Mouse (Mus musculus) NIH3T3 (cell line): Measurements from ENCODE around the gene Dusp16.

Experiments used
- DNase-seq: peaks from one replicate; pipeline ENCODE4 v3.0.0-alpha.2; 2012; ENCODE audit warnings: low read depth

The Dusp16 gene

DNA sequence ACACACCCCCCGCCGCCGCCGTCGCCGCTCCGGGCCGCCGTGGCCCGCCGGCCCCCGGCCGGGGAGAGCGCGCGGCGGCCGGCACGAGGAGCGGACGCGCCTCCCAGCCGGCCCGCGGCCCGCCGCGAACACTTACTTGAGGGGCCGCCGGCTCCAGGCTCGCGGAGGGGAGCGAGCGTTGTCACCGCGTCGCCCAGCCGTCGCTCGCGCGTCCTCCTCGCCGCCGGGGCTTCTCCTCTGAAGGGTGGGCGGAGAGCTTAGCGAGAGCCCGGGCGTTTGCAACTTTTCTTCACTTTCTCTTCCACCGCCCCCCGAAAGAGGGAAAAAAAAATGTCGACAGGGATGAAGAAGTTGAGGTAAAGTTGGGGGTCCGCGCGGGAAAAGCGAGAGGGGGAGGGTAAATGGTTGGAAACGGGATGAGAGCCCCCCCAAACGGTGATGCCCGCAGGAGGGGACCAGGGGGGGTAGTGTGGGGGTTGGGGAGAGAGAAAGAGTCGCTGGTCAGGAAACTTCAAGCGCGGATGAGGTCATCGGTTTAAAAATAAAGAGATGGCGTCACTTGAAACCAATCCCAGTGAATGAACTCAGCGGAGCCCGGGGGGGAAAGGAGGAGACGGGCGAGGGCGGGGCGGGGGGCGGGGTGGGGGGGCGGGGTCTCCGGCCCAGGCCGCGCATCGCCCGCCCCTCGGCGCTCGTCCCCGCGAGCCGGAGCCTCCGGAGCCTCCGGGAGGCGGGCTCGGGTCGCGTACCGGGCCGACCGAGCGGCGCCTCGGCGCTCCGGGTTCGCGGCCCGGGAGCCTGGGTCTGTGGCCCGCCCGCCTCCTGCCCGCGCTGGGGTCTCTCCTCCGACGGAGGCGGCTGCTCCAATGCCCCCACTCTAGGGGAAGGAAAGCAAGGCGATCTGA lies at the start of gene Dusp16:
Gene Dusp16 (minus strand): TSS at position 485 of the 905 bp plus-strand sequence.
- DNase-seq = peak; percentile 99

DNA sequence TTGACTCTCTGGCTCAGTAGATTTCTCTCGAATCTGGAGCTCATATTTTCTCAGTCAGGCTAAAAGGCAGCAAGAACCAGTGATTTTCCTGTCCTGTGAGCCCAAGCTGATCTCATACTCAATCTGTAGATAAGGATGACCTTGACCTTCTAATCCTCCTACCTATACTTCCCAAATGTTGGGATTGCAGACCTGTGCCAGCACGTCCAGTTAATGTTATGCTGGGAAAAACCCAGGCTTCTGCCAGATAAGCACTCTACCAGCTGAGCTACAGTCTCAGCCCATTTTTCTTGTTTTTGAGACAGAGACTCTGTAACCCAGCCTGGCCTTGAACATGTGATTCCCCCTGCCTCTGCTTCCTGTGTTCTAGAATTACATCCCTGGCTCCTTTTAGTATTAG lies 47.9 kb upstream of the Dusp16 start:
- DNase-seq = no peak

DNA sequence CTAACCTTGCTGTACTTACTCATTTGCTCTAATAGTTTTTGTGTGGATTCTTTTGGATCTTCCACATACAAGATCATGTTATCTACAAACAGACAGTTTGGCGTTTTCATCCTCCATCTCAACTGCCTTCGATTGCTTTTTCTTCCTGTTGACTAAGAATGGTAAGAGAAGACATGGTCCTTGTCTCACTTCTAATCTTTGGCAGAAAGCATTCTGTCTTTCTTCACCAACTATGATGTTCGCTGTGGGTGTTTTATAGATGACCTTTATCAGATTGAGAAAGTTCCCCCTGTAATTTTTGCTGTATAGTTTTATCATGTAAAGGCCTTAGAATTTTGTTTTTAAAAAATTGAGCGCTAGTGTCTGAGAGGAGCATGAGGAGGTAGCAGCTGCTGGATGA lies 45.7 kb upstream of the Dusp16 start:
- DNase-seq = no peak

DNA sequence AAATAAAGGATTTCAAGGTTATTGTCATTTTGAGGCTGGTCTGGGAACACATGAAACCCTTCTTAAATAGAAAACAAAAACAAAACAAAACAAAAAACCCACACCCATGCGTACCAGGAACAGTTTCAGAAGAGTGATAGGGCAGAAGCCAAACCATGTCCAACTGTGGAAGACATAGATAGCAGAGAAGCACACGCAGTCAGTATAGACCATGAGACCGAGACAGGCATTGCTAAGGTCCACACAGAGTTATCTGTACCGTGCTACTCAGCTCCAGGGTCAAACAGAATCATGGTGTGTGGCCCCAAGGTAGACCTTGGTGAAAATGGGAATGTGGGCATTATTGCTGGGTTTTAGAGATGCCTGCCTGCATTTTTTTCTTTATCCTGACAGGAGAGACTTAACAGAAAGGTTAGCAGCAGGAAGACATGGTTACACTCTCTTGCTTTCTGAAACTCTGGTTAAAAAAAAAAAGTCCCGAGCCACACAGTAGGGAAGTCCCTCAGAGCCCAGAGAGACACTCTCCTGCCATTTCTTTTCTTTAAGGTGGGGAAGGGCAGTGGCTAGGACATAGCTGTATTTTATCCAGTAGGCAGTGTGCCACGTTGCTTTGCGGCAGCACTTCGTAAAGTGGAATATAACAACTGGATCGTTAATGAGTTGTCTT lies 42.3 kb upstream of the Dusp16 start:
- no peak for DNase-seq

DNA sequence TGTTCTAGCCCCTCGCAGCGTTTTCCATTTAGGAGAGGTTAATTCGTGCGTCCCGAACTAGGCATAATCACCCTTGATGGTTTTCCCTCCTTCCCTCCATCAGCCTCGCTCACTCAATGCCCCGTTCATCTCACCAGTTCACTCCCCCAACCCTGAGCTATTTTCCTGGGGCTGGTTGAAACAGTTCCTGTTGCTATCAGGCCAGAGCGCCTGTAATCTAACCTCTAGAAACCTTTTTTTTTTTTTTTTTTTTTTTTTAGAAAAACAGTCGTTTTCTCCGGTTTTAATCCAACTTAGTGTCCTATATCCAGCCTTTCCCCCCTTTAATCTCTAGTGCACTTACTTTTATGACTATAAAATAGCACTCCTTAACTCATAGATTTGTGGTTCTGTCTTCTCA lies 38.4 kb upstream of the Dusp16 start:
- peak; percentile 29 for DNase-seq

DNA sequence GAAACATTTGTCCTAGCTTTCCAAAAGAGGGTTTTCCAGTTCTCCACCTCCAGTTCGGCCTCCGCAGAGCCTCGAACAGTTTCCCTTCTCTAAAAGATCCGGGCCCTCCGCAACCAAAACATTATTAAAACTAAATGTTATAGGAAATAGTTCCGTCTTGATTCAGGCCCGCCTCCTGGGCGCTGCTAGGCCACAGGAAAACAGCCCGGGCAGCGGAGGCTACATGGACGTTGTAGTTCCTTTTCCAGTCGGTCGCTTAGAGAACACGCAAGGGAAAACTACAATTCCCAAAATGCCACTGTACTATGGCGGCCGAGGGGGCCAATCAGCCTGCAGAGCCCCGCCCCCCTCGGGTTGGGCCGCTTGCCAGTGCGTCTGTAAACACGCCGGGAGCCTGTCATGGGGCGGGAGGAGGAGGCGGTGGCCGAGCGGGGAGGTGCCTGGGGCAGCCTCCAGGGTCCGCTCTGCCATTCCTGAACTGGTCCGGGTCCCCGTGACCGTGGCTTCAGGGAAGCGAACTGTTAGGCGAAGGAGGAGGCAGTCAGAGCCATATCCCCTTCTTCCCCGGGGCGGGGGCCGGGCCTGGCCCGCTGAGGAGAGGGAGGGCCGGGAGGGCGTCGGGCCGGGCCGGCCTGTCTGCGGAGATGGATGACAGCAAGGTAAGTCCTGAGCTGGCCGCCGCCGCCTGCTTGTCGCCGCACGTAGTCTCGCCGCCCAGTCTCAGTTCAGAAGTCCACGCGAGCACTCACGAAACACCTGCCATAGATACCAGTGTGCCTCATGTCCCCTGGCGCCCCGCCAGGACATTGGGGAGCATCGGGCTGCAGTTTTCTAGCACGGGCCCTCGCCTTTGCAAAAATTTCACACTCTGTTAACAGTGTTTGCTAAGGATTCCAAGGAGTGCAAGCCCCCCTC lies 37.6 kb upstream of the Dusp16 start, which contains the start of gene Crebl2:
Gene Crebl2 (plus strand): TSS at position 369 of the 915 bp plus-strand sequence.
- DNase-seq = peak; percentile 100

DNA sequence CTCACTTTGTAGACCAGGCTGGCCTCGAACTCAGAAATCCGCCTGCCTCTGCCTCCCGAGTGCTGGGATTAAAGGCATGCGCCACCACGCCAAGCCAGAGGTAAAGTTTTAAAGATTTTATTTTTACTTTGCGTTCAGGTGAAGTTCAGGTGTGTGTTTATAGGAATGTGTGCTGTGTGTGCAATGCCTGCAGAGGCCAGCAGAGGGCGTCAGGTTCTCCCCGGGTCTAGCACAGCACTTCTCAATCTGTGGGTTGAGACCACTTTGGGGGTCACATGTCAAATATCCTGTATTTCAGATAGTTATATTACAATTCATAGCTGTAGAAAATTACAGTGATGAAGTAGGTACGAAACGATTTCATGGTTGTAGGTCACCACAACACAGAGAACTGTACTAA lies 30.4 kb upstream of the Dusp16 start:
- no peak for DNase-seq

DNA sequence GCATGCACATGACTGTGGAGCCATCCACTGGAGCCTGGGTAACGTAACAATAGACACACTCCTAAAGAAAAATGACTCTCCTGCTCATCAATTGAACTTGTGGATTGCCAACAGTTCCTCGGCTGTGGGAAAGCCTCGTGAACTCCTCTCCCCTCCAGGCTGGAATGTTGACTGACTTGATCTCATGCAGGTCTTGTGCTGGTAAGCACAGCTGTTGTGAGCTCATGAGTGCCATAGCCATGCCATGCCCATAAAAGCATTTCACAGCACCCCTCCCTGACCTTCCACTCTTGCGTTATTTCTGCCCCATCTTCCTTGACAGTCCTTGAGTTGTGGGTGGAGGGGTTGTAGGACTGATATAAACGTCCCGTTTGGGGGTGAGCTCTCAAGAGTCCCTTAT lies 28.0 kb upstream of the Dusp16 start:
- DNase-seq = peak; percentile 43

DNA sequence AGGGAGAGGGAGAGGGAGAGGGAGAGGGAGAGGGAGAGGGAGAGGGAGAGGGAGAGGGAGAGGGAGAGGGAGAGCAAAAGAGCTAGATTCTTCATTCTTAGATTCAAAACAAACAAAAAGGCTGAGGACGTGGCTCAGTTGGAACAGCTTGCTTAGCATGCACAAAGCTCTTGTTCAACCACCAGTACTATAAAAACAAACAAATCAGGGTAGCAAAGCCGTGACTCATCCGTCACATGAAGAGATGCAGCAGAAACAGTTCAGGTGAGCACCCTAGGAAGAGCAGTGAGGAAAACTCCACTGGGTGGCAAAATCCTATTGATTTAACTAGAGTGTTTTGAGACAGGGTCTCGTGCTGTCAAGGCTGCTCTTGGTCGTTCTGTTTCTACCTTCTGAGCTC lies 27.3 kb upstream of the Dusp16 start:
- DNase-seq = peak; percentile 72

DNA sequence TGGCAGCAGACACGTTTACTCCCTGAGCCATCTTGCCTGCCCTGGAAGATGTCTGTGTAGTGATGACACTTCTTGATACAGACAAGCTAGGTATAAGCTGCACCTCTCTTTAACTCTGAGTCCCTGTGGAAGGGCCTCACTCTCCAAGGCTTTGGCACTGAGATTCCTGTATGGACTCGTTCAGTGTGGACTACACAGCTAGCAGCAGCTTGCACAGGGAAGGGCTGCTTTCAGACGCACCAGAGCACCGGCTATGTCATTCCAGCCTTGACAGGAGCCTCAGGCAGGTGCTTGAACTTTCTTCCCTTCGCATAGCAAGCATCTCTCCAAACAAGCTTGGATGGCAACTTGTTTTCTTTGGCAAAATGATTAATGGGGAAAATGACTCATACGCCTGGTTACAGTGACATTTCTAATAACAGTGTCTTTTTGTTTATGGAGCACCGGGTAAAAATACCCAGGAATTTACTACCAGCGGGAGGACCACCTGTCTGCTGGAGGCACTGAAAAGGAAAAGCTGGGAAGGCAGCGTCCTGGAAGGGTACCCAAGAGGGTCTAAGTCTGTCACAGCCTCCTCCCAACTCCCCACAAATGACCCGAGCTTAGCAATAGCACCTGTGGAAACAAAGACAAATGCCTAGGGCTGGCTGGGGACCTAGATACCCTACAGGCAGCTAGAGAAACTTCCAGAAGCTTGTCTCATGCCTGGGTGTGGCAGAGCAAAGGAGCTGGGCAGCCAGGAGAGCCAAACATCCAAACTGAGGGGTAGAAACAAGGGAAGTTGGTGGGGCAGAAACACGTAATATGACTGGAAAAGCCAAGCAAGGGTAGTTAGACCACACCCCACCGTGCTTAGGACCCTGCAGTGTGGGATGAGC lies 24.9 kb upstream of the Dusp16 start:
- DNase-seq = peak; percentile 54

DNA sequence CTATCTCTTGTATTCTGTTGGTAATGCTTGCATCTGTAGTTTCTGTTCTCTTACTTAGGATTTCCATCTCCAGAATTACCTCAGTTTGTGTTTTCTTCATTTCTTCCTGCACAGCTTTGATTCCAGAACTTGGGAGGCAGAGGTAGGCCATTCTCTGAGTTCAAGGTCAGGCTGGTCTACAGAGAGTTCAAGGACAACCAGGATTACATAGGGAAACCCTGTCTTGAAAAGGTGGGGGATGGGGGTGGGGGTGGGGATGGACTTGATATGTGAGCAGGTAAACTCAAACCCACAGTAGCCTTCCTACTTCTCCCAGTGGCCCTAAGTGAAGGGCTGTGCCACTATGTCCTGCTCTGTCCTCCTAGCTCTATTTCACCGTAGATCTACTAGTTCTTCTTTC lies 20.6 kb upstream of the Dusp16 start:
- DNase-seq = no peak

DNA sequence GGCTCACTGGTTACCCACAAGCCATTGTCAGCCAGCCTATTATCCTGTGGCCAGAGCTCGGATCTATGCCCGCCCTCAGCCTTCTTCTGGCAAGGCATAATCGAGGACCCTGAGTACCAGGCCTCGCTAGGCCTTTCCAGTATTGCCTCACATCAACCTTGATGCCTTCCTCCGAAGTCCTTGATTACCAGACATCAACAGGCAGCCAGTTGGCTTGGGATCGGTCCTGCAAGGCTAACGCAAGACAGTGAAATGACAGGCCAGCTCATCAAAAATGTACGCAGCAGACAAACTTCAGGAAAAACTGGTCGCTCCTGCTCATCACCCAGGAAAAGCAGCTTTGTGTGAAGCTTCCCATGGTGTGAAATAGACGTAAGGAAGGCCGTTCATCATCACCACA lies 15.4 kb upstream of the Dusp16 start:
- no peak for DNase-seq

DNA sequence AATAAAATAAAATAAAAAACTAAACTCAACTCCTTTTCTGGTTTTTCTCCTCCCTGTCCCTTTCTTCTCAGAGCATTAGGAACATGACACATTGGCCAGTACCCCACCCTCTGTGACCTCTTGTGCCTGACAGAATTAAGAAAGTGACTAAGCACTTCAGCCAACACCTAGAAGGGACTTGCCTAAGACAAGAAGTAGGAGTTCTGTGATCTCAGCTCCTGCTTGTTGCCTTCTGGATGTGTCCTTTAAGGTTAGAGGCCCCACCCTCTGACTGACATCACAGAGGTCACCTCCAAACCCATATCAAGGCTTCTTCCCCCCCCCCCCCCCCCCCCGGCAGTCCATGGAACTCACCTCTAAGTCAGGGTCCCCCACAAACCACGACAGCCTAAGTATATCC lies 14.7 kb upstream of the Dusp16 start:
- DNase-seq = no peak

DNA sequence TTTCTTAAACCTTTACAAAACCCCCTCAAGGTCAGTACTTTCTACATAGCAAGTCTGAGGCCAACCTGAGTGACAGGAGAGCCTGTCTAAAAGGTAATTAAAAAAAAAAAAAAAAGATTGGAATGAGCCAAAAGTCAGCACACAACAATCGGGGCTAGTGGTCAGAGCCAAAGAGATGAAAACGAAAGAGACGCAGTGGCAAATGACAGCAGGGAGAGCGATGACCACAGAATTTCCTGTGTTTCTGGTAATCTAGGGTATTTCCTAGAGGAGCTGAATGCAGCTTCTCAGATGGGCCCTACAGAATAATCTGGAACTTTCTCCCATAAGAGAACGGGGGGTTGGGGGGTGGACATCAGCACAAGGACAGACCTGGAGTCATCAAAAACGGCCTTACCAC lies 13.7 kb upstream of the Dusp16 start:
- DNase-seq = no peak

DNA sequence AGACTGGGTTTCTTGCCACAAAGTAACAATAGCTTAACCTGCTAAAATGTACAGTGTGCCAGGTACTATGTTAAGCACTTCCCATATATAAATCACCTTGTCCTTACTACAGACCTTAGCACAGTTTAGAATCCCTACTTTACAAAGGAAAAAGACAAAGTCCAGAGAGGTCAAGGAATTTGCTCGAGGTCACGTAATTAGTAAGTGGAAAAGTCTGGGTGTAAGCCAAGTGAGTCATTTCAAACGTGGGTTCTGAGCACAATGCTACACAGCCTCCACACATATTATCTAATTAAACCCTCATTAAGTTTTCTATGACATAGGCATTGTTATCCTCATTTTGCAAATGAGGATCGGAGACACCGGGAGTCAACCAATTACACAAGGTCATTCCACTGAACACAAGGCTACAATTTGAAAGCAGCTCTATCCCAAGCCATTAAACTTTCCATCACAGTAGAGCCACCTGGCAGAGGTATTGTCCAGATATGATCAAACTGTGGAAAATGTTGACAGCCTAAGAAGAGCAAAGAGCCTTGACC lies 12.4 kb upstream of the Dusp16 start:
- no peak for DNase-seq

DNA sequence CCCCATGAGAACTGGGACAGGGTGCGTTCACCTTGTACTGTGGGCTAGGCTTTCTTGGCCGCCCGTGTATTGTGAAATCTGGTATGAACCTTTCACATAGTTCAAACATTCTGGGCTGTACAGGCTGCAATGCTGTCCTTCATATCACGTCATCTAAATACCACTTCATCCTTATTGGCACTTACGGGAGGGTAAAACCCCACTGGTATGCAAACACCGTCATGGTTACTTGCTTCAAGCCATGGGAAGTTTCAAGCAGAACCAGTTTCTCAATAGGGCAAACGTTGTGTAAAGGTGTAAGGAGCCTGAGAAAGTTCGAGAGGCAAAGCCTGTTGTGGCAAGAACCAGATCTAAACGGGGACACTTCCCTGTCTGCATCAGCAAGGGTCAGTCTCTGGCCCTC lies 10.2 kb upstream of the Dusp16 start:
- DNase-seq = no peak

DNA sequence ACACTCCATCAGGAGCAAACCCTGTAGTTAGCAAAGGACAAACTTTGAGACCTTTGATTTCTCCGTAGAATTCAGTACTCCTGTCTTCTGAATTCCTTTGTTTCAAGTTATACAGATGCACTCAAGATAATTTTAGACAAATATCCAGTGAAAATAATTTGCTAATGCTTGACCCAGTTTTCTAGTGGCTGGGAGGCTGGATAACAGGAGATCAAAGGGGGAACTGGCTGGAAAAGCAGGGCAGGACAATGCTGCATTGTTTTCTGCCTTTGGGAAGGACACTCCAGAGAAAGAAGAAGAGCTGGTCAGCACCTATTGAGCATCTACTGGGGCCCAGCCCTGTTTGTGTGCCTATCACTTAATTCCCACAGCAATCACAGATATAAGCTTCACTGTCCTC lies 9.1 kb upstream of the Dusp16 start:
- no peak for DNase-seq

DNA sequence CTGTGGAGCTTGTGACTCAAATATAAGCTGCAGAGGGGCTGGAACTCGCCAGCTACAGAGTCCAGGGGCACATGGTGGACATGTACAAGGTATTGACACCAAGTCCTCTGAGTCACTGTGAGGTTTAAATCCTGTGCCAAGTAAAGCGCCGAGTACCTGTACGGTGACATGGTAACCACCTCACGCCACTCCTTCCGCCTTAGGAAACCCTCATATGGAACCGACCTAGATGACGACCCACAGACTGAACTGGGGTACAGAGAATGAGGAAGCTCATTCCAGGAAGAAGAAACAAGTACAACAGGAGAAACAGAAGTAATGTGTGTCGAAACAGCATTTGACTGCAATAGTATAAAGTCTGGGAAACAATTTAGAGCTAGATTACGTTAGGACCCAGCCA lies 3.9 kb upstream of the Dusp16 start:
- no peak for DNase-seq

DNA sequence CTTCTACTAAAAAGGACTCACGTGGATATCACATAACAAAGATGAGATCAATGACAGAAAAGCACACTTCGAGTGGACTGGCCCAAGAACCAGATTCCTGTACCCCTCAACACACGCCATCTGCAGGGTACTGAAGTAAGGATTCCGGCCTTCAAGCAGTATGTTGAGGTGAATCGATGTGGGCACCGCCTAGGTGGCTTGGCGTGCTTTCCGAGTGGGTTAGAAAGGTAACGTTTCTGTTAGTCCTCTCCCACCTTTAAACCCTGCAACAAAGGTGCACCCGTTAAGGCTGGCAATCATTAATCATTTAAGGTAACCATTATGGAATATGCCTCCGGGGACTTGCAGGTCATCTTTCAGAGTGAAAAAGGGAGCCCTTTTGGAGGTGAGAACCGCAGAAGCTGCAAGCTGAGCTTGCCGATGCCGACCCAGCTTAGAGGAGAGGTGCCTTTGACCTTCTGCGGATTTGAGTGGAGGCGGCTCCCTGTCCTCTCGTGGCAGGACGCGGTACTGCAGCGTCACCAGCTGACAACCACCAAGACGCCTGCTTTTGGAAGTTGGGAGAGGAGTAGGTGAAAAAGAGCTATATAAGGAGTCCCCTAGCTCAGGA lies 1.6 kb upstream of the Dusp16 start:
- peak; percentile 78 for DNase-seq

DNA sequence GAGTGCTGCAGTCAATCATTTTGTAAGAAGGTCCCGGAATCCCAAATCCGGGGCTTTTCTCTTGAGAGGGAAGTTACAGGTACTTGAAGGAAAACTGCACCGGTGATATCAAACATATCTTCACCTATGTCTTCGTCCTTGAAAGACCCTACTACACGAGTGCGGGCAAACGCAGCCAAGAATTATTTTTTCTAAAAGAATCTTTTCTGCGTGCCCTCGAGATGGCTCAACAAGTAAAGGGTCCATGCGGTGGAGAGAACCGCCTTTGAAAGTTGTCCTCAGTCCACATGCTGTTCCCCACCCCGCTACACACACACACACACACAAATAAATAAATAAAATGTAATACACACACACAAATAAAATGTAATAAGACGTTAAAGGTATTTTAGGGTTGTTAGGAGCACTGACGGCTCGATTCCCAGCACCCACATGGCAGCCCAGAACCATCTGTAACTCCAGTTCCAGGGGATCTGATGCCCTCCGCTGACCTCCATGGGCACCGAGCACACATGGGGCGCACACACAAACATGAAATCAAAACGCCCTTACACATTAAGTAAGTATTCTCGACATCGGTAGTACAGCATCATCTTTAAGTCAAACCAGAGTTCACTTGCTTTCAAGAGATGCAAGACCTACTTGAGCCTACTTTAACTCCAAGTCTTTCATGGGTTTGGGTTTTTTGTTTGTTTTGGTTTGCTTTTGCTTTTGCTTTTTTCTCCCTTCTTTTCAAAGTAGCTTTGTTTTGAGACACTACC lies 801 bp upstream of the Dusp16 start:
- no peak for DNase-seq
